Mouse (Mus musculus) kidney, adult 2 months (tissue): Measurements from ENCODE around the gene Atf6. TPM values are rescaled to one million over a fixed set of nuclear protein-coding genes. Genes with fewer than 3 reads are reported as not detected.

ENCODE experiments used
- DNase-seq: peaks from one replicate; pipeline ENCODE4 v3.0.0; 2021
- H3K27ac ChIP-seq: fragments of 200-500 bp; 2 replicates; pipeline ENCODE4 v1.5.1; 2012; ENCODE audit warnings: low read depth, low read length, control low read depth, inconsistent platforms; ENCODE audit not compliant: insufficient read depth
- H3K27me3 ChIP-seq: fragments of 200-500 bp; replicated peaks from 2 replicates; pipeline ENCODE4 v1.6.1; 2012; ENCODE audit warnings: mild to moderate bottlenecking, moderate library complexity, low read length, inconsistent platforms; ENCODE audit not compliant: control insufficient read depth, insufficient read depth
- H3K36me3 ChIP-seq: fragments of 200-500 bp; 2 replicates; pipeline ENCODE4 v1.6.1; 2012; ENCODE audit warnings: mild to moderate bottlenecking, moderate library complexity, low read length, inconsistent platforms; ENCODE audit not compliant: control insufficient read depth, insufficient read depth
- H3K4me1 ChIP-seq: fragments of 200-500 bp; 2 replicates; pipeline ENCODE4 v1.6.1; 2011; ENCODE audit warnings: low read length; ENCODE audit not compliant: control insufficient read depth, insufficient read depth
- H3K4me3 ChIP-seq: fragments of 200-500 bp; 2 replicates; pipeline ENCODE4 v1.5.1; 2011; ENCODE audit warnings: mild to moderate bottlenecking, low read depth, low read length, control low read depth; ENCODE audit not compliant: insufficient read depth
- CTCF ChIP-seq: fragments of 200-500 bp; conservative IDR thresholded peaks from 2 replicates; pipeline ENCODE4 v1.5.1; 2011; ENCODE audit warnings: low read depth, mild to moderate bottlenecking, control low read depth, low read length, moderate library complexity, mixed read lengths; ENCODE audit not compliant: insufficient read depth, insufficient read length
- POLR2A ChIP-seq: fragments of 200-500 bp; IDR thresholded peaks from one replicate; pipeline ENCODE4 v1.6.1; 2011; ENCODE audit warnings: low read depth, low read length, control low read depth
- WGBS: fragments of 180-500 bp; shearing (Covaris S2); methylation state at CpG from one replicate; pipeline ENCODE4 v1.1.7; 2018; 5-methylcytosine and 5-hydroxymethylcytosine counted together
- polyA plus RNA-seq: library from polyadenylated mRNA; depleted of rRNA; stranded (reverse); fragments of >200 nt; gene quantifications from 2 replicates; pipeline ENCODE4 v1.2.3, GENCODE M21; 2012

Atf6 gene
- polyA plus RNA-seq, 1 experiment, result 15.4 TPM

DNA sequence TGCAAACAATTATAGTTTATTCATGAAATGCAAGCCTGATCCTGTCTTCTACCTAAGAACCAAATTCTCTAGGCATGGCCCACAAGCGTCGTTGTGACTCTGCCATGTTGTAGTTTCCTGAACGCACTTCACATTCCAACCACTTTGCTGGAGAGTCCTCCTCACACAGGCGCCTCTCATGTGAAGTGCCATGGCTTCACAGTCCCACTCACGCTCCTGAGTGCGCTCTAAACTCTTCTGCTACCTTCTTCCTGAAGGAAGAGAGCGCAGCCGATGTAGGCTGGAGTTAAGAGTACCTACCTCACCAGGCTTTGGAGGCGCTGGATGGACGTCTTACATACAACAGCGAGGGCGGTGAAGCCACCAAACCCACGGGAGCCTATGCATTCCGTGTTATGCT, 96.9 kb downstream of the Atf6 start:
- Histone ChIP-seq H3K27ac (no peak overlapping the region), H3K4me3 (no peak overlapping the region), H3K36me3 (0 out of 2 replicates have a peak, but pooled peaks cover 2% of the 10 kb centered on the region), H3K4me1 (peaks cover 7% of the 10 kb centered on the region; the same call in 1 of the 2 replicates), H3K27me3 (no peaks in the 10 kb centered on the region)
- no peak for TF ChIP-seq POLR2A
- no peak for TF ChIP-seq CTCF
- 94% methylated on average over 14 of the region's 14 CpGs for WGBS
- DNase-seq, result no peak

GRCm38 (mm10) chr1:170766997-170767396, 100.6 kb downstream of the Atf6 start:
- no peaks in the 10 kb centered on the region for H3K27me3 ChIP-seq
- peak; percentile 10 for DNase-seq
- H3K27ac ChIP-seq, result no peak overlapping the region
- no peaks in the 10 kb centered on the region for H3K36me3 ChIP-seq
- no peak overlapping the region for H3K4me3 ChIP-seq
- WGBS, result 57% methylated on average over 2 of the region's 2 CpGs
- no peaks in the 10 kb centered on the region for H3K4me1 ChIP-seq
- no peak for TF ChIP-seq POLR2A
- TF ChIP-seq CTCF, result no peak

- Histone ChIP-seq H3K4me3 (no peak overlapping the region), H3K4me1 (no peaks in the 10 kb centered on the region), H3K36me3 (no peaks in the 10 kb centered on the region), H3K27ac (no peak overlapping the region), H3K27me3 (no peaks in the 10 kb centered on the region)
- WGBS, result 72% methylated on average over 1 of the region's 1 CpGs
- TF ChIP-seq POLR2A (no peak), CTCF (no peak)
- DNase-seq, result no peak
Measured at GRCm38 (mm10) chr1:170764798-170765197, 102.8 kb downstream of the Atf6 start.

DNA sequence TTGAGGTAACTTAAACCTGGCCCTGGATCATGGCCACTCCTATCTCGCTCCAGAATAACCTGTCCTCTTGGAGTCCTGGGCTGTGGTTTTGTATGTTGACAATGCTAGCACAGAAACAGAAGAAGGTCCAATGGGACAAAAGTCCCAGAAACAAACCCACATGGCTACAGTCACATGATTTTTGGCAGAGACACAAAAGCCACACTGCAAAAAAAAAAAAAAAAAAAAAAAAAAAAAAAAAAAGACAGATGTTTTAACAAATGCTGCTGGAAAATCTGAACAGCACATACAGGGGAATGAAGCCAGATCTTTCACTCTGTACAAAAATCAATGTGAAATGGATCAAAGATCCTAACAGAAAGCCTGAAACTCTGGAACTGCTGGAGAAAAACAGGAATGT, 105.9 kb downstream of the Atf6 start:
- DNase-seq, result peak; percentile 13
- TF ChIP-seq CTCF (no peak), POLR2A (no peak)
- H3K4me1 ChIP-seq, result no peaks in the 10 kb centered on the region
- H3K27me3 ChIP-seq, result no peaks in the 10 kb centered on the region
- no peak overlapping the region for H3K27ac ChIP-seq
- no peak overlapping the region for H3K4me3 ChIP-seq
- 91% methylated on average over 1 of the region's 1 CpGs for WGBS
- no peaks in the 10 kb centered on the region for H3K36me3 ChIP-seq

DNA sequence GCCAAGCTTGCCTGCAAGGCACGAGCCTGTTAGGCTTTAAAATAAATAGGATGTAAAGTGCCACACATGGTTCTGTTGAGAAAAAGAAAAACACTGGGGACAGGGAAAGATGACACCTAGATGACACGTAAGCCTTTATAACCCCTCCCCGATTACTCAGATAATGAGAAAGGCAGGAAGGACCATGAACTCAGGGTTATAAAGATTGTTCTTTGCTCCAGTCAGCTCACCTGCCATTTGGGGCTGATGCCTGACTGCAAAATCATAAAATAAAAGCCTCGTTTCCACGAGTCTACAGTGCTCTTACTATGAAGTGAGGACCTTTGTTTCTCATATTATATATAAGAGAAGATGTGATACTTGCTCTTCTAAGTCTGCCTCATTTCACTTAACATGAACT, 114.0 kb downstream of the Atf6 start:
- Histone ChIP-seq H3K27me3 (no peaks in the 10 kb centered on the region), H3K36me3 (no peaks in the 10 kb centered on the region), H3K4me1 (no peaks in the 10 kb centered on the region), H3K4me3 (no peak overlapping the region), H3K27ac (no peak overlapping the region)
- TF ChIP-seq POLR2A (no peak), CTCF (no peak)
- no peak for DNase-seq
- 73% methylated on average over 5 of the region's 5 CpGs for WGBS

GRCm38 (mm10) chr1:170751797-170752196, 115.8 kb downstream of the Atf6 start:
- no peaks in the 10 kb centered on the region for H3K36me3 ChIP-seq
- H3K27ac ChIP-seq, result no peak overlapping the region
- no peaks in the 10 kb centered on the region for H3K27me3 ChIP-seq
- no peaks in the 10 kb centered on the region for H3K4me1 ChIP-seq
- no peak for TF ChIP-seq POLR2A
- TF ChIP-seq CTCF, result no peak
- 92% methylated on average over 7 of the region's 7 CpGs for WGBS
- no peak for DNase-seq
- no peak overlapping the region for H3K4me3 ChIP-seq

DNA sequence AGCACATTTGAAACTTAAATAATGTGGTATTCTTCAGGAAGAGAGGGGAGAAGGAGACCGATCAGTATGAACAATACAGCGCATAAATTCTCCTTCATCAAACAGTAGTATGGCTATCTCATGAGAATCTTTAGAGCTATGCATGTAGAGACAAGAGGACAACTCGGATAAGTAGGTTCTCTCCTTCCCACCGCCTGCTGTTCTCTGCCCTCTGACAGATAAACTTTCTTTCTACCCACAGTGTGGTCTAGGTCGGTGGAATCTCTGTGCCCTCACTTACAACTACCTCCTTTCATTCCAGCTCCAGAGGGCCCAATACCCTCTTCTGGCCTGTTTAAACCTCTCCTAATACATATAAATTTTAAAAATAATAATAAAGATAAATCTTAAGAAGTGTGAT, 121.0 kb downstream of the Atf6 start:
- TF ChIP-seq POLR2A (no peak), CTCF (no peak)
- 91% methylated on average over 5 of the region's 5 CpGs for WGBS

More for the DNA sequence above, 121.0 kb downstream of the Atf6 start:
- Histone ChIP-seq H3K36me3 (no peaks in the 10 kb centered on the region), H3K4me3 (no peak overlapping the region), H3K27me3 (no peaks in the 10 kb centered on the region), H3K27ac (no peak overlapping the region), H3K4me1 (no peaks in the 10 kb centered on the region)
- DNase-seq, result no peak
